Mouse (Mus musculus): ENCODE data around the gene Mvb12b. TPM values are rescaled to one million over a fixed set of nuclear protein-coding genes. Genes with fewer than 3 reads are reported as not detected.

The Mvb12b gene
- polyA plus RNA-seq, 1 experiment from 2014 or later = 11.9 TPM

- Histone ChIP-seq H3K27ac (ENCODE audit: low read length) (no peak overlapping the region), H3K4me3 (replicated peaks; ENCODE audit: low read length) (no peak overlapping the region), H3K4me1 (ENCODE audit: control insufficient read depth, insufficient read depth, low read length) (no peaks in the 10 kb centered on the region), H3K9ac (ENCODE audit: low read length) (no peak overlapping the region), H3K4me2 (ENCODE audit: low read depth, low read length) (no peak overlapping the region), H3K27me3 (ENCODE audit: control insufficient read depth, insufficient read depth, low read length) (no peaks in the 10 kb centered on the region), H3K36me3 (ENCODE audit: control insufficient read depth, insufficient read depth, low read length) (no peaks in the 10 kb centered on the region), H3K9me3 (replicated peaks; ENCODE audit: control insufficient read depth, low read length) (no peaks in the 10 kb centered on the region)
- no peak for ATAC-seq (ENCODE audit: insufficient read depth, low FRiP score)
- WGBS = 87% methylated on average over 7 of the region's 7 CpGs
Measured at GRCm38 (mm10) chr2:33788851-33789250, 98.9 kb downstream of the Mvb12b start.

- Histone ChIP-seq H3K9ac (ENCODE audit: low read length) (no peak overlapping the region), H3K4me2 (ENCODE audit: low read depth, low read length) (no peak overlapping the region), H3K4me3 (replicated peaks; ENCODE audit: low read length) (no peak overlapping the region), H3K27ac (ENCODE audit: low read length) (no peak overlapping the region), H3K9me3 (replicated peaks; ENCODE audit: control insufficient read depth, low read length) (no peaks in the 10 kb centered on the region), H3K4me1 (ENCODE audit: control insufficient read depth, insufficient read depth, low read length) (no peaks in the 10 kb centered on the region), H3K27me3 (ENCODE audit: control insufficient read depth, insufficient read depth, low read length) (no peaks in the 10 kb centered on the region), H3K36me3 (ENCODE audit: control insufficient read depth, insufficient read depth, low read length) (no peaks in the 10 kb centered on the region)
- ATAC-seq (ENCODE audit: insufficient read depth, low FRiP score) = no peak
- 77% methylated on average over 13 of the region's 13 CpGs for WGBS
Measured at GRCm38 (mm10) chr2:33788131-33788530, 99.6 kb downstream of the Mvb12b start.

- 84% methylated on average over 6 of the region's 6 CpGs for WGBS
- Histone ChIP-seq H3K9ac (ENCODE audit: low read length) (no peak overlapping the region), H3K36me3 (ENCODE audit: control insufficient read depth, insufficient read depth, low read length) (no peaks in the 10 kb centered on the region), H3K4me1 (ENCODE audit: control insufficient read depth, insufficient read depth, low read length) (peaks cover 9% of the 10 kb centered on the region; the same call in 1 of the 2 replicates), H3K4me3 (replicated peaks; ENCODE audit: low read length) (no peak overlapping the region), H3K4me2 (ENCODE audit: low read depth, low read length) (no peak overlapping the region), H3K27me3 (ENCODE audit: control insufficient read depth, insufficient read depth, low read length) (no peaks in the 10 kb centered on the region), H3K27ac (ENCODE audit: low read length) (no peak overlapping the region), H3K9me3 (replicated peaks; ENCODE audit: control insufficient read depth, low read length) (no peaks in the 10 kb centered on the region)
- ATAC-seq (ENCODE audit: insufficient read depth, low FRiP score) = no peak
Measured at GRCm38 (mm10) chr2:33786064-33786463, 101.7 kb downstream of the Mvb12b start.

- peaks cover 9% of the 10 kb centered on the region; the same call in 1 of the 2 replicates for H3K4me1 ChIP-seq (ENCODE audit: control insufficient read depth, insufficient read depth, low read length)
- 50% methylated on average over 13 of the region's 13 CpGs for WGBS
- H3K27me3 ChIP-seq (ENCODE audit: control insufficient read depth, insufficient read depth, low read length) = no peaks in the 10 kb centered on the region
Measured at GRCm38 (mm10) chr2:33785596-33785995, 102.2 kb downstream of the Mvb12b start.

GRCm38 (mm10) chr2:33784721-33785120, 103.0 kb downstream of the Mvb12b start:
- 86% methylated on average over 1 of the region's 1 CpGs for WGBS
- H3K4me2 ChIP-seq (ENCODE audit: low read depth, low read length) = no peak overlapping the region
- H3K4me1 ChIP-seq (ENCODE audit: control insufficient read depth, insufficient read depth, low read length) = peaks cover 9% of the 10 kb centered on the region; the same call in 1 of the 2 replicates
- H3K9ac ChIP-seq (ENCODE audit: low read length) = no peak overlapping the region
- ATAC-seq (ENCODE audit: insufficient read depth, low FRiP score) = no peak
- 0 out of 2 replicates have a peak, but pooled peaks cover under 1% of the 10 kb centered on the region for H3K9me3 ChIP-seq (replicated peaks; ENCODE audit: control insufficient read depth, low read length)
- H3K27me3 ChIP-seq (ENCODE audit: control insufficient read depth, insufficient read depth, low read length) = no peaks in the 10 kb centered on the region
- H3K27ac ChIP-seq (ENCODE audit: low read length) = no peak overlapping the region
- no peaks in the 10 kb centered on the region for H3K36me3 ChIP-seq (ENCODE audit: control insufficient read depth, insufficient read depth, low read length)
- H3K4me3 ChIP-seq (replicated peaks; ENCODE audit: low read length) = no peak overlapping the region

More at GRCm38 (mm10) chr2:33785596-33785995, 102.2 kb downstream of the Mvb12b start:
- no peak overlapping the region for H3K27ac ChIP-seq (ENCODE audit: low read length)
- no peaks in the 10 kb centered on the region for H3K9me3 ChIP-seq (replicated peaks; ENCODE audit: control insufficient read depth, low read length)
- no peak overlapping the region for H3K4me3 ChIP-seq (replicated peaks; ENCODE audit: low read length)
- H3K36me3 ChIP-seq (ENCODE audit: control insufficient read depth, insufficient read depth, low read length) = no peaks in the 10 kb centered on the region
- no peak for ATAC-seq (ENCODE audit: insufficient read depth, low FRiP score)
- H3K4me2 ChIP-seq (ENCODE audit: low read depth, low read length) = no peak overlapping the region
- no peak overlapping the region for H3K9ac ChIP-seq (ENCODE audit: low read length)

GRCm38 (mm10) chr2:33783419-33783818, 104.3 kb downstream of the Mvb12b start:
- WGBS = 80% methylated on average over 7 of the region's 7 CpGs
- H3K4me1 ChIP-seq (ENCODE audit: control insufficient read depth, insufficient read depth, low read length) = peaks cover 9% of the 10 kb centered on the region; the same call in 1 of the 2 replicates
- H3K9me3 ChIP-seq (replicated peaks; ENCODE audit: control insufficient read depth, low read length) = peaks cover 13% of the 10 kb centered on the region
- H3K27me3 ChIP-seq (ENCODE audit: control insufficient read depth, insufficient read depth, low read length) = no peaks in the 10 kb centered on the region
- no peak overlapping the region for H3K27ac ChIP-seq (ENCODE audit: low read length)
- ATAC-seq (ENCODE audit: insufficient read depth, low FRiP score) = no peak
- H3K4me2 ChIP-seq (ENCODE audit: low read depth, low read length) = no peak overlapping the region
- H3K36me3 ChIP-seq (ENCODE audit: control insufficient read depth, insufficient read depth, low read length) = peaks cover 13% of the 10 kb centered on the region
- no peak overlapping the region for H3K4me3 ChIP-seq (replicated peaks; ENCODE audit: low read length)
- no peak overlapping the region for H3K9ac ChIP-seq (ENCODE audit: low read length)

- no peak for ATAC-seq (ENCODE audit: insufficient read depth, low FRiP score)
- H3K27ac ChIP-seq (ENCODE audit: low read length) = no peak overlapping the region
- H3K36me3 ChIP-seq (ENCODE audit: control insufficient read depth, insufficient read depth, low read length) = peaks cover 28% of the 10 kb centered on the region
- H3K4me3 ChIP-seq (replicated peaks; ENCODE audit: low read length) = no peak overlapping the region
- peaks cover 9% of the 10 kb centered on the region; the same call in 1 of the 2 replicates for H3K4me1 ChIP-seq (ENCODE audit: control insufficient read depth, insufficient read depth, low read length)
- peaks cover 29% of the 10 kb centered on the region for H3K9me3 ChIP-seq (replicated peaks; ENCODE audit: control insufficient read depth, low read length)
- H3K9ac ChIP-seq (ENCODE audit: low read length) = no peak overlapping the region
- no peak overlapping the region for H3K4me2 ChIP-seq (ENCODE audit: low read depth, low read length)
- no peaks in the 10 kb centered on the region for H3K27me3 ChIP-seq (ENCODE audit: control insufficient read depth, insufficient read depth, low read length)
- WGBS = 31% methylated on average over 11 of the region's 11 CpGs
Measured at GRCm38 (mm10) chr2:33781655-33782400, 105.9 kb downstream of the Mvb12b start.

- Histone ChIP-seq H3K4me1 (ENCODE audit: control insufficient read depth, insufficient read depth, low read length) (peaks cover 9% of the 10 kb centered on the region; the same call in 1 of the 2 replicates), H3K4me3 (replicated peaks; ENCODE audit: low read length) (no peak overlapping the region), H3K4me2 (ENCODE audit: low read depth, low read length) (no peak overlapping the region), H3K27me3 (ENCODE audit: control insufficient read depth, insufficient read depth, low read length) (no peaks in the 10 kb centered on the region), H3K27ac (ENCODE audit: low read length) (no peak overlapping the region), H3K9ac (ENCODE audit: low read length) (no peak overlapping the region), H3K9me3 (replicated peaks; ENCODE audit: control insufficient read depth, low read length) (peaks cover 29% of the 10 kb centered on the region), H3K36me3 (ENCODE audit: control insufficient read depth, insufficient read depth, low read length) (peaks cover 30% of the 10 kb centered on the region)
- ATAC-seq (ENCODE audit: insufficient read depth, low FRiP score) = no peak
- 94% methylated on average over 4 of the region's 4 CpGs for WGBS
Measured at GRCm38 (mm10) chr2:33778466-33778865, 109.3 kb downstream of the Mvb12b start.

GRCm38 (mm10) chr2:33777051-33777450, 110.7 kb downstream of the Mvb12b start:
- no peak overlapping the region for H3K4me3 ChIP-seq (replicated peaks; ENCODE audit: low read length)
- no peak overlapping the region for H3K9ac ChIP-seq (ENCODE audit: low read length)
- H3K27ac ChIP-seq (ENCODE audit: low read length) = no peak overlapping the region
- no peak for ATAC-seq (ENCODE audit: insufficient read depth, low FRiP score)
- H3K27me3 ChIP-seq (ENCODE audit: control insufficient read depth, insufficient read depth, low read length) = no peaks in the 10 kb centered on the region
- no peak overlapping the region for H3K4me2 ChIP-seq (ENCODE audit: low read depth, low read length)
- 95% methylated on average over 11 of the region's 11 CpGs for WGBS
- H3K9me3 ChIP-seq (replicated peaks; ENCODE audit: control insufficient read depth, low read length) = peaks cover 29% of the 10 kb centered on the region
- H3K36me3 ChIP-seq (ENCODE audit: control insufficient read depth, insufficient read depth, low read length) = peaks cover 30% of the 10 kb centered on the region
- peaks cover 8% of the 10 kb centered on the region; the same call in 1 of the 2 replicates for H3K4me1 ChIP-seq (ENCODE audit: control insufficient read depth, insufficient read depth, low read length)

Data from stomach, embryonic 16.5 days (tissue).